ENCODE assay signal across 27 mouse cellular contexts in genomic region chr11:62710657-62711056, GRCm38 (mm10). TPM values are rescaled to one million over a fixed set of nuclear protein-coding genes. Genes with fewer than 3 reads are reported as not detected.
DNase-seq lines count a peak whose midpoint lies in the region; ATAC-seq lines count a peak whose summit lies in the region.
"Had no signal": no experiment of that assay in that cellular context is flagged by ENCODE, and none has a peak within 500 bp of the region (broad histone marks: within the 10 kb centered on the region; RNA-seq: fewer than 3 reads in every experiment).

No protein-coding gene starts in this region.

- no peaks in the 10 kb centered on the region for H3K9me3 ChIP-seq in heart, embryonic 14.5 days (ENCODE audit: control insufficient read depth, low read length)
- H3K9me3 ChIP-seq: embryonic facial prominence, embryonic 12.5 days; forebrain, embryonic 15.5 days; G1E; hindbrain, embryonic 15.5 days; kidney, embryonic 15.5 days had no signal

- peak overlapping the region; percentile 35 to 47; a peak in 2 of 4 replicates for H3K27ac ChIP-seq in heart, embryonic 14.5 days (replicated peaks in 1 of 2; ENCODE audit: control insufficient read depth in 1 of 2, insufficient read depth in 1 of 2, low read depth in 2 of 2, low read length in 2 of 2)
- H3K27ac ChIP-seq: embryonic facial prominence, embryonic 12.5 days; forebrain, embryonic 15.5 days; hindbrain, embryonic 15.5 days; kidney, embryonic 15.5 days had no signal

- H3K4me2 ChIP-seq in heart, embryonic 14.5 days (ENCODE audit: low read length), result no peak overlapping the region
- H3K4me2 ChIP-seq: embryonic facial prominence, embryonic 12.5 days; forebrain, embryonic 15.5 days; hindbrain, embryonic 15.5 days; kidney, embryonic 15.5 days had no signal

- no peak overlapping the region for H3K9ac ChIP-seq in heart, embryonic 14.5 days (ENCODE audit: low read length)
- H3K9ac ChIP-seq: embryonic facial prominence, embryonic 12.5 days; forebrain, embryonic 15.5 days; hindbrain, embryonic 15.5 days; kidney, embryonic 15.5 days had no signal

- WGBS in heart, embryonic 14.5 days, result 55% methylated on average over 5 of the region's 5 CpGs

- no peak for ATAC-seq in heart, embryonic 14.5 days (ENCODE audit: insufficient number of reproducible peaks, insufficient read depth, low FRiP score, low read depth)
- ATAC-seq: CD4-positive, CD25-positive, alpha-beta regulatory T cell, adult 4 months; forebrain, embryonic 15.5 days; intestine, embryonic 16.5 days had no signal

- DNase-seq in adrenal gland, adult (ENCODE audit: inconsistent age in 2 of 2, low spot score in 1 of 2), result peak; percentile 33 to 53
- no peak for DNase-seq in adrenal gland, adult 8-10 months
- peak; percentile 70 for DNase-seq in heart, adult 11 months
- no peak for DNase-seq in heart, adult 9 months (ENCODE audit: low spot score in 2 of 2)
- no peak for DNase-seq in heart, adult 18-20 months
- peak; percentile 12 to 26 for DNase-seq in adrenal gland, postnatal 36 days
- DNase-seq: B cell, adult 2 months; cerebellum, adult 11 months; cerebellum, adult 8-10 months; cerebellum, postnatal 14 days; gastrocnemius, postnatal 36 days; kidney, adult 2 months; kidney, postnatal 14 days had no signal

- H3K27me3 ChIP-seq in heart, embryonic 14.5 days (ENCODE audit: control insufficient read depth, insufficient read depth, low read length), result no peaks in the 10 kb centered on the region
- H3K27me3 ChIP-seq: embryonic facial prominence, embryonic 12.5 days; forebrain, embryonic 15.5 days; hindbrain, embryonic 15.5 days; kidney, embryonic 15.5 days had no signal

- H3K4me1 ChIP-seq in heart, embryonic 14.5 days (ENCODE audit: control insufficient read depth in 2 of 2, insufficient read depth in 2 of 2, low read length in 2 of 2), result peaks cover 8 to 18% of the 10 kb centered on the region in 2 experiments
- H3K4me1 ChIP-seq: embryonic facial prominence, embryonic 12.5 days; forebrain, embryonic 15.5 days; hindbrain, embryonic 15.5 days; kidney, embryonic 15.5 days had no signal

- H3K36me3 ChIP-seq in heart, embryonic 14.5 days (ENCODE audit: control insufficient read depth, insufficient read depth, low read length), result peaks cover 10% of the 10 kb centered on the region
- H3K36me3 ChIP-seq: G1E had no signal

- no peak overlapping the region for H3K4me3 ChIP-seq in heart, embryonic 14.5 days (ENCODE audit: control insufficient read depth in 1 of 2, insufficient read depth in 1 of 2, low read depth in 1 of 2, low read length in 2 of 2)
- H3K4me3 ChIP-seq: embryonic facial prominence, embryonic 12.5 days; forebrain, embryonic 15.5 days; hindbrain, embryonic 15.5 days; kidney, embryonic 15.5 days had no signal

RNA-seq across cellular contexts. Expression of gene Zfp287, which starts 21.0 kb away (rescaled TPM):
- total RNA-seq in adrenal gland, adult 8-10 months (2022), result 1 to 10 TPM; 4.5 to 9.8 (median 6.8) TPM
- polyA plus RNA-seq in heart, embryonic 14.5 days (2014; fragmentation: Nextera tagmentation; extraction: Ambion mirVana), result 4.8 and 5.4 TPM in 2 replicates
- total RNA-seq in heart, adult 18-20 months (2021), result 1 to 10 TPM; 1.8 to 1.9 TPM
- total RNA-seq in adrenal gland, postnatal 36 days (2021), result 1 to 10 TPM; 3.2 to 3.8 TPM
- polyA plus RNA-seq: G1E had no signal

RNA-seq across cellular contexts. Expression of gene Gm10428, which starts 42.2 kb away (rescaled TPM):
- total RNA-seq in adrenal gland, adult 8-10 months (2022), result not detected
- polyA plus RNA-seq in heart, embryonic 14.5 days (2014; fragmentation: Nextera tagmentation; extraction: Ambion mirVana), result not detected in 2 replicates
- total RNA-seq in heart, adult 18-20 months (2021), result not detected
- not detected for total RNA-seq in adrenal gland, postnatal 36 days (2021)
- total RNA-seq: G1E; gastrocnemius, adult 8-10 months; gastrocnemius, postnatal 36 days; heart, postnatal 10 days had no signal
- polyA plus RNA-seq: brain, embryonic 14.5 days; CD4-positive, CD25-positive, alpha-beta regulatory T cell, adult 4 months; cortical plate, adult 2 months; embryonic facial prominence, embryonic 12.5 days; forebrain, embryonic 11.5 days; forebrain, embryonic 15.5 days; G1E; hindbrain, embryonic 11.5 days; hindbrain, embryonic 15.5 days; intestine, embryonic 16.5 days; kidney, adult 2 months; kidney, embryonic 15.5 days had no signal

Comparison
In these comparisons a context has a peak if more than half of its experiments do, and no peak if none do; other contexts are left out.
1. DNase-seq: peak in adrenal gland, adult (2 of 2), heart, adult 11 months (single experiment) and adrenal gland, postnatal 36 days (2 of 2); none in adrenal gland, adult 8-10 months (single experiment), heart, adult 9 months (0 of 2) and heart, adult 18-20 months (0 of 2).